Mouse (Mus musculus): ENCODE results near the gene Olfr1143. TPM values are rescaled to one million over a fixed set of nuclear protein-coding genes. Genes with fewer than 3 reads are reported as not detected.

Olfr1143 gene
- polyA plus RNA-seq (2012; ENCODE audit: low replicate concordance) = not detected in 2 replicates

DNA sequence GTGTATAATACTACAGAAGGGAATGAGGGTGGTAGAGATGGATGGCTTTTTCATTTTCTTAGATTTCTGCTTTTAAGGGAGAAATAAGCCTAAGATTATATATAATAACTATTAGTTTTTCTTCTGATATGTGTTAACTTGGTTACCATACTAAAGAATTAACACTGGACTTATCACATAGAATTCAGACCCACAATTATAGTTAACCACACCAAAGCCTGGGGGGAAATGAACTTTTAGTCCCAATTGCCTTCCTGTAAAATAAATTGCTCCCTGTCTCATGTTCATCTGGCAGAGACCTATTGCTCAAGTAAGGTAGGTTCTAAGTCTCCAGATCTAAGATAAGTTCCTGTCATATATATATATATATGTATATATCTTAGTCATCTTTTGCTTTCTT, at the start of gene Olfr1143:
Olfr1143 (plus strand) TSS at position 301 of the 400 bp plus-strand sequence.

DNA sequence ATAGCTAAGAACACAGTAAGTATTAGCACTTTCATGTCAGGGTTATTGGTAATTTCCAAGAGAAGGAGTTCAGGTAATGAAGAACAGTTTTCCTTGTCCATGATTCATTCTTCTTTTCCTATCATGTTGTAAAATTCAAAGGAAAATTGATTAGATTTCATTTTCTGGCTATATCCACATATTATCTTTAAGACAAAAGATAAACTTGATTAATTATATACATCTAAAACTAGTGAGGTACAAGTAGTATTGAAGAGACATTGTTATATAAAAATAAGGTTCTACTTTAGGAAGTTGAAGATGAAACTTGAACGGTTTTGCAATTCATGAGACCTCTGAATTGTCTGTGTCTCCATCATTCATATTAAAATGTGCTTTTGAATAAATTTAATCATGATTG, 46.5 kb upstream of the Olfr1143 start, which contains the start of gene Olfr1141:
Olfr1141 (minus strand) TSS at position 101 of the 400 bp plus-strand sequence.

DNA sequence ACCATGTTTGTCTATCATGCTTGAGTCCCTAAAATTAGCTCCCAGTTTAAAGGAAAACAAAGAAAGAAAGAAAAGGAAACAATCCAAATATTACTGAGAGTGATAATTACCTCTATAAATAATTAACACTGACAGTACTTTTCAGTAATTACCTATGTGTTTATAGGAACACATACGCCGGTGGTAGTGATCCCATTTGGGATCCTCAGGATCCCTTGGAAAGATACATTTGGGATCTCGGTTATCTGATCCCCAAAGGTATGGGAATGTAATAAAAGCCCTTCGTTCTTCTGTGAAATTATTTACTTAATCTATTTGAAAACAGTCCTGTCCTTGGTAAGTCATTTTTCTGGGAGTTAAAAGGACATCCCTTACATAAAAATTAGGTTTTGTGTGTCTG, 21.2 kb upstream of the Olfr1143 start, which contains the start of gene Olfr152:
Olfr152 (plus strand) TSS at position 301 of the 400 bp plus-strand sequence.

DNA sequence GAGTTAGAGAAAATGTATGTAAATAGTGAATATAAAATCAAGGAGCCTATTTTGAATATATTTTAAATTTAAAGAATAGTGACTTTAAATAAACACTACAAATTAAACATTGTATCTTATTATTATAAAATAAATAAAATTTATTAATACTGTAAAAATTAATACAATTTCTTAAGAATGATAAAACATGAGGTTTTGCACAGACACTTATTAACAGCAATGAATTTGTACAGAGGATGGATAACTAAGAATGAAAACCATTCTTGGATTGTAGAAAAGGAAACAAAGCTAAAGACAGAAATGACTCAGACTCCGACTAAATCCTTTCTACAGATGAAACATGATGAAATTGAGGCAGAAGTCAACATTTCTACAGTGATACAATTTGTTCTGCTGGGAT, 9.1 kb downstream of the Olfr1143 start, which contains the start of gene Olfr1145:
Olfr1145 (plus strand) TSS at position 301 of the 400 bp plus-strand sequence.

DNA sequence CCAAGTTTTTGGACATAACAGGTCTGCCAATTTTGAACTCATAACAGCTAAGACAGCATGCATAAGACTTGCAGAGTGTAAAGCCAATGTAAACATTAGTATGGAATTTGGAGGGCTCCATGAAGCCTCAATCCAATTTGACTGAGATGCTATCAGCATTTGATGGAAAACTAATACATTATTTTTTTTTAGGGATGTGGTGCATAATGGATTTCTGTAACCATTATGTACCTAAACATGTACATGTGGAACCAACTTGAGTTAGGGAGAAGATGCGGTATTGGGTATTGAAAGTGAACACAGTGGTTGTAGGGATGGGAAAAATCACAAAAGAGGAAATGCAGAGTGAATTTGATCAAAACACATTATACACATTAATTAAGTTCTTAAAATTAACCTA, 29.8 kb downstream of the Olfr1143 start, which contains the start of gene Olfr1148:
Olfr1148 (plus strand) TSS at position 301 of the 400 bp plus-strand sequence.

DNA sequence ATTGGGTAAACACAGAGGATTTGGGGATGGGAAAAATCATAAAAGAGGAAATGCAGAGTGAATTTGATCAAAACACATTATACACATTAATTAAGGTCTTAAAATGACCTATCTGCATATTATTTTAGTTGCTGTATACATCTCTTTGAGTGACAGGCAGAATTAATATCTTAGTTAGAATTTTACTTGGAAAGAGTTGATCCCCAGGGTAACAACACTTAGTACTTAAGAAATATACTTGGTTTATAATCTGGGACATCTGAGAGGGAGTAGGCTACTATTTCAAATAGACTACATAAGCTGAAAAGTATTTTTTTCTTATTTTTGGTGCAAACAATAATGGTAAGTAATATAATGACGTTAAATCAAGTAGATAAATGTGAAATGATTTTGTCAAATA, 43.3 kb downstream of the Olfr1143 start, which contains the start of gene Olfr1150-ps1:
Olfr1150-ps1 (plus strand) TSS at position 301 of the 400 bp plus-strand sequence.

Other genes with a start within 250 kb of the Olfr1143 start
- gene Olfr1129, start 226.7 kb upstream of the Olfr1143 start, polyA plus RNA-seq (2012; ENCODE audit: low replicate concordance) = not detected in 2 replicates
- gene Olfr1130, start 194.4 kb upstream of the Olfr1143 start, polyA plus RNA-seq (2012; ENCODE audit: low replicate concordance) = 0.07 TPM in 1 of 2 replicates, not detected in the other
- not detected in 2 replicates for gene Olfr1131, start 173.5 kb upstream of the Olfr1143 start, polyA plus RNA-seq (2012; ENCODE audit: low replicate concordance)
- not detected in 2 replicates for gene Olfr1132, start 163.1 kb upstream of the Olfr1143 start, polyA plus RNA-seq (2012; ENCODE audit: low replicate concordance)
- not detected in 2 replicates for gene Olfr1133, start 153.2 kb upstream of the Olfr1143 start, polyA plus RNA-seq (2012; ENCODE audit: low replicate concordance)
- gene Olfr1134, start 142.1 kb upstream of the Olfr1143 start, polyA plus RNA-seq (2012; ENCODE audit: low replicate concordance) = not detected in 2 replicates
- not detected in 2 replicates for gene Olfr1135, start 126.9 kb upstream of the Olfr1143 start, polyA plus RNA-seq (2012; ENCODE audit: low replicate concordance)
- gene Olfr1136, start 106.6 kb upstream of the Olfr1143 start, polyA plus RNA-seq (2012; ENCODE audit: low replicate concordance) = not detected in 2 replicates
- gene Olfr1137, start 87.4 kb upstream of the Olfr1143 start, polyA plus RNA-seq (2012; ENCODE audit: low replicate concordance) = not detected in 2 replicates
- gene Olfr1138, start 60.6 kb upstream of the Olfr1143 start, polyA plus RNA-seq (2012; ENCODE audit: low replicate concordance) = not detected in 2 replicates
- gene Olfr1140, start 56.8 kb upstream of the Olfr1143 start, polyA plus RNA-seq (2012; ENCODE audit: low replicate concordance) = not detected in 2 replicates
- gene Olfr1141, start 46.6 kb upstream of the Olfr1143 start, polyA plus RNA-seq (2012; ENCODE audit: low replicate concordance) = not detected in 2 replicates
- gene Olfr152, start 21.1 kb upstream of the Olfr1143 start, polyA plus RNA-seq (2012; ENCODE audit: low replicate concordance) = not detected in 2 replicates
- not detected in 2 replicates for gene Olfr1145, start 9.2 kb downstream of the Olfr1143 start, polyA plus RNA-seq (2012; ENCODE audit: low replicate concordance)
- gene Olfr1148, start 29.9 kb downstream of the Olfr1143 start, polyA plus RNA-seq (2012; ENCODE audit: low replicate concordance) = not detected in 2 replicates
- not detected in 2 replicates for gene Olfr1150-ps1, start 43.4 kb downstream of the Olfr1143 start, polyA plus RNA-seq (2012; ENCODE audit: low replicate concordance)
- gene Olfr1151, start 55.3 kb downstream of the Olfr1143 start, polyA plus RNA-seq (2012; ENCODE audit: low replicate concordance) = not detected in 2 replicates
- not detected in 2 replicates for gene Olfr1152, start 65.9 kb downstream of the Olfr1143 start, polyA plus RNA-seq (2012; ENCODE audit: low replicate concordance)
- gene Olfr1153, start 94.4 kb downstream of the Olfr1143 start, polyA plus RNA-seq (2012; ENCODE audit: low replicate concordance) = not detected in 2 replicates
- gene Olfr1154, start 104.6 kb downstream of the Olfr1143 start, polyA plus RNA-seq (2012; ENCODE audit: low replicate concordance) = not detected in 2 replicates
- gene Olfr1155, start 144.5 kb downstream of the Olfr1143 start, polyA plus RNA-seq (2012; ENCODE audit: low replicate concordance) = not detected in 2 replicates
- not detected in 2 replicates for gene Olfr1156, start 152.5 kb downstream of the Olfr1143 start, polyA plus RNA-seq (2012; ENCODE audit: low replicate concordance)
- not detected in 2 replicates for gene Olfr1157, start 167.7 kb downstream of the Olfr1143 start, polyA plus RNA-seq (2012; ENCODE audit: low replicate concordance)
- gene Olfr74, start 174.1 kb downstream of the Olfr1143 start, polyA plus RNA-seq (2012; ENCODE audit: low replicate concordance) = not detected in 2 replicates
- gene Olfr1158, start 189.5 kb downstream of the Olfr1143 start, polyA plus RNA-seq (2012; ENCODE audit: low replicate concordance) = not detected in 2 replicates
- not detected in 2 replicates for gene Olfr1160, start 207.7 kb downstream of the Olfr1143 start, polyA plus RNA-seq (2012; ENCODE audit: low replicate concordance)
- gene Olfr1161, start 222.2 kb downstream of the Olfr1143 start, polyA plus RNA-seq (2012; ENCODE audit: low replicate concordance) = not detected in 2 replicates
- gene Olfr73, start 237.1 kb downstream of the Olfr1143 start, polyA plus RNA-seq (2012; ENCODE audit: low replicate concordance) = not detected in 2 replicates